Mouse (Mus musculus) A20 (cell line): ENCODE measurements around the gene Gtpbp10.

ENCODE experiments used
- DNase-seq: peaks from one replicate; pipeline ENCODE4 v3.0.0-alpha.2; 2011; ENCODE audit warnings: low read depth, low spot score

Gtpbp10 gene

GRCm38 (mm10) chr5:5559079-5559740 is at the start of gene Gtpbp10:
Gtpbp10 (minus strand) TSS chr5:5559538.
- DNase-seq = peak; percentile 79

GRCm38 (mm10) chr5:5587686-5588085 is 28.3 kb upstream of the Gtpbp10 start:
- no peak for DNase-seq

GRCm38 (mm10) chr5:5573749-5574317 is 14.5 kb upstream of the Gtpbp10 start, which contains the start of gene Gm8773:
Gm8773 (plus strand) TSS chr5:5573799.
- DNase-seq = peak; percentile 27

- no peak for DNase-seq
Observed at GRCm38 (mm10) chr5:5562435-5562834, 3.1 kb upstream of the Gtpbp10 start.

GRCm38 (mm10) chr5:5561041-5561706 is 1.8 kb upstream of the Gtpbp10 start:
- DNase-seq = peak; percentile 11

- no peak for DNase-seq
Observed at GRCm38 (mm10) chr5:5559798-5560197, 460 bp upstream of the Gtpbp10 start.

GRCm38 (mm10) chr5:5551110-5551509 is 8.2 kb downstream of the Gtpbp10 start:
- no peak for DNase-seq

GRCm38 (mm10) chr5:5540385-5540784 is 19.0 kb downstream of the Gtpbp10 start:
- DNase-seq = no peak

GRCm38 (mm10) chr5:5539771-5540170 is 19.6 kb downstream of the Gtpbp10 start:
- DNase-seq = no peak

GRCm38 (mm10) chr5:5536131-5536530 is 23.2 kb downstream of the Gtpbp10 start:
- DNase-seq = no peak

- DNase-seq = no peak
Observed at GRCm38 (mm10) chr5:5533656-5534420, 25.5 kb downstream of the Gtpbp10 start.

GRCm38 (mm10) chr5:5515411-5515810 is 43.9 kb downstream of the Gtpbp10 start:
- no peak for DNase-seq

GRCm38 (mm10) chr5:5514196-5515076 is 44.9 kb downstream of the Gtpbp10 start, which contains the start of gene Cldn12:
Cldn12 (minus strand) TSS chr5:5514958.
- peak; percentile 82 for DNase-seq

- no peak for DNase-seq
Observed at GRCm38 (mm10) chr5:5511401-5511800, 47.9 kb downstream of the Gtpbp10 start.

GRCm38 (mm10) chr5:5510989-5511388 is 48.3 kb downstream of the Gtpbp10 start:
- no peak for DNase-seq

GRCm38 (mm10) chr5:5510304-5510887 is 48.9 kb downstream of the Gtpbp10 start:
- no peak for DNase-seq

- DNase-seq = no peak
Observed at GRCm38 (mm10) chr5:5508231-5508630, 51.1 kb downstream of the Gtpbp10 start.

- DNase-seq = peak; percentile 26
Observed at GRCm38 (mm10) chr5:5507701-5508225, 51.6 kb downstream of the Gtpbp10 start.

GRCm38 (mm10) chr5:5504456-5504855 is 54.9 kb downstream of the Gtpbp10 start:
- DNase-seq = no peak

GRCm38 (mm10) chr5:5503381-5503780 is 56.0 kb downstream of the Gtpbp10 start:
- DNase-seq = no peak
